Mouse (Mus musculus) ES-Bruce4 (cell line): ENCODE data around the gene Chac1.

Experiments
- CTCF ChIP-seq: IDR thresholded peaks from one replicate; pipeline ENCODE4 v1.8.1; 2011; ENCODE audit warnings: low read depth, low read length
- EP300 ChIP-seq: IDR thresholded peaks from 2 replicates; pipeline ENCODE4 v1.6.1; 2011; ENCODE audit warnings: low read depth, low read length; ENCODE audit not compliant: insufficient read depth
- POLR2A ChIP-seq: IDR thresholded peaks from one replicate; pipeline ENCODE4 v1.8.1; 2011; ENCODE audit warnings: low read length; ENCODE audit not compliant: insufficient read depth

GRCm38 (mm10) chr2:119313780-119314479, 37.1 kb upstream of the Chac1 start:
- TF ChIP-seq CTCF, result no peak
- no peak for TF ChIP-seq EP300
- no peak for TF ChIP-seq POLR2A
